Mouse (Mus musculus) layer of hippocampus, adult 2 months (tissue): ENCODE data around the gene Ephb2. TPM values are rescaled to one million over a fixed set of nuclear protein-coding genes. Genes with fewer than 3 reads are reported as not detected.

ENCODE experiments used
- DNase-seq, 2 experiments: peaks; one replicate each; pipeline ENCODE4 v3.0.0; 2022; ENCODE audit warnings: low spot score in 2 of 2
- H3K27ac ChIP-seq: fragments of 200-600 bp; 2 replicates; pipeline ENCODE4 v1.8.1; 2022
- H3K4me3 ChIP-seq: fragments of 200-600 bp; 2 replicates; pipeline ENCODE4 v1.8.1; 2022; ENCODE audit warnings: mild to moderate bottlenecking
- CTCF ChIP-seq: fragments of 200-600 bp; conservative IDR thresholded peaks from 2 replicates; pipeline ENCODE4 v1.8.1; 2022; ENCODE audit warnings: antibody characterized with exemption, mild to moderate bottlenecking, moderate library complexity
- total RNA-seq, 2 experiments: library from RNA; stranded (reverse); gene quantifications; 2 replicates each; pipeline ENCODE4 v1.2.3; 2021

Ephb2 gene
- total RNA-seq, 2 experiments from 2014 or later = 21.8 to 22.1 TPM

- Histone ChIP-seq H3K4me3 (no peak overlapping the region), H3K27ac (no peak overlapping the region)
- no peak for TF ChIP-seq CTCF
Observed at GRCm38 (mm10) chr4:136706696-136707095, 129.1 kb downstream of the Ephb2 start.

GRCm38 (mm10) chr4:136705091-136705490, 130.7 kb downstream of the Ephb2 start:
- Histone ChIP-seq H3K27ac (no peak overlapping the region), H3K4me3 (no peak overlapping the region)
- DNase-seq = no peak
- no peak for TF ChIP-seq CTCF

More at GRCm38 (mm10) chr4:136706696-136707095, 129.1 kb downstream of the Ephb2 start:
- DNase-seq = no peak

GRCm38 (mm10) chr4:136704551-136704950, 131.2 kb downstream of the Ephb2 start:
- no peak overlapping the region for H3K27ac ChIP-seq
- no peak for DNase-seq
- no peak overlapping the region for H3K4me3 ChIP-seq
- no peak for TF ChIP-seq CTCF

GRCm38 (mm10) chr4:136703351-136703750, 132.4 kb downstream of the Ephb2 start:
- TF ChIP-seq CTCF = no peak
- no peak overlapping the region for H3K27ac ChIP-seq
- no peak overlapping the region for H3K4me3 ChIP-seq
- DNase-seq = no peak

- no peak for TF ChIP-seq CTCF
- H3K4me3 ChIP-seq = no peak overlapping the region
- H3K27ac ChIP-seq = no peak overlapping the region
- no peak for DNase-seq
Observed at GRCm38 (mm10) chr4:136702456-136702855, 133.3 kb downstream of the Ephb2 start.

- Histone ChIP-seq H3K4me3 (no peak overlapping the region), H3K27ac (no peak overlapping the region)
- DNase-seq = no peak
- TF ChIP-seq CTCF = no peak
Observed at GRCm38 (mm10) chr4:136701236-136701635, 134.6 kb downstream of the Ephb2 start.

- peak; percentile 16 to 42 for DNase-seq
- Histone ChIP-seq H3K4me3 (no peak overlapping the region), H3K27ac (no peak overlapping the region)
- TF ChIP-seq CTCF = no peak
Observed at GRCm38 (mm10) chr4:136699084-136699450, 136.7 kb downstream of the Ephb2 start.

- DNase-seq = peak; percentile 13 to 28
- 0 out of 2 replicates have a peak overlapping the region, but pooled peaks have one; percentile 23 for H3K27ac ChIP-seq
Observed at GRCm38 (mm10) chr4:136698404-136699083, 137.2 kb downstream of the Ephb2 start.

GRCm38 (mm10) chr4:136697325-136697724, 138.5 kb downstream of the Ephb2 start:
- H3K27ac ChIP-seq = no peak overlapping the region
- no peak for DNase-seq

More at GRCm38 (mm10) chr4:136698404-136699083, 137.2 kb downstream of the Ephb2 start:
- peak; percentile 23; the same call in 1 of the 2 replicates for TF ChIP-seq CTCF
- H3K4me3 ChIP-seq = no peak overlapping the region

GRCm38 (mm10) chr4:136696381-136696925, 139.3 kb downstream of the Ephb2 start:
- Histone ChIP-seq H3K27ac (no peak overlapping the region), H3K4me3 (no peak overlapping the region)
- TF ChIP-seq CTCF = peak; percentile 99
- DNase-seq = peak; percentile 16 to 71

More at GRCm38 (mm10) chr4:136697325-136697724, 138.5 kb downstream of the Ephb2 start:
- TF ChIP-seq CTCF = no peak
- no peak overlapping the region for H3K4me3 ChIP-seq

- no peak for DNase-seq
- no peak for TF ChIP-seq CTCF
- Histone ChIP-seq H3K4me3 (no peak overlapping the region), H3K27ac (no peak overlapping the region)
Observed at GRCm38 (mm10) chr4:136695696-136696095, 140.1 kb downstream of the Ephb2 start.

- DNase-seq = peak in 1 of 2 experiments; percentile 37
- TF ChIP-seq CTCF = no peak
- Histone ChIP-seq H3K4me3 (no peak overlapping the region), H3K27ac (no peak overlapping the region)
Observed at GRCm38 (mm10) chr4:136690034-136690433, 145.8 kb downstream of the Ephb2 start.

- Histone ChIP-seq H3K27ac (no peak overlapping the region), H3K4me3 (no peak overlapping the region)
- TF ChIP-seq CTCF = peak; percentile 50
- no peak for DNase-seq
Observed at GRCm38 (mm10) chr4:136688113-136688512, 147.7 kb downstream of the Ephb2 start.

GRCm38 (mm10) chr4:136685431-136685869, 150.3 kb downstream of the Ephb2 start:
- no peak overlapping the region for H3K27ac ChIP-seq
- TF ChIP-seq CTCF = no peak
- DNase-seq = no peak
- H3K4me3 ChIP-seq = no peak overlapping the region
